Mouse (Mus musculus) CH12.LX (cell line): ENCODE results near the gene Cdipt. TPM values are rescaled to one million over a fixed set of nuclear protein-coding genes. Genes with fewer than 3 reads are reported as not detected.

Experiments
- DNase-seq: peaks from one replicate; pipeline ENCODE4 v3.0.0-alpha.2; 2013; ENCODE audit errors: extremely low read depth
- H3K27ac ChIP-seq: 2 replicates; pipeline ENCODE4 v1.5.1; 2012; ENCODE audit warnings: low read depth, mild to moderate bottlenecking, control low read depth, moderate library complexity; ENCODE audit not compliant: insufficient read depth
- H3K27me3 ChIP-seq: replicated peaks from 2 replicates; pipeline ENCODE3; 2012; ENCODE audit warnings: inconsistent platforms
- H3K36me3 ChIP-seq, 2 experiments: replicated peaks in 1 of 2; 2 replicates each; pipeline versions ENCODE3 to v1.6.1; 2012; ENCODE audit warnings: inconsistent platforms in 1 of 2, low read length in 1 of 2, mild to moderate bottlenecking in 1 of 2, mixed read lengths in 1 of 2, moderate library complexity in 1 of 2; ENCODE audit not compliant: control insufficient read depth in 1 of 2, insufficient read depth in 1 of 2
- H3K4me1 ChIP-seq, 2 experiments: 2 replicates each; pipeline ENCODE4 v1.6.1; 2012; ENCODE audit warnings: inconsistent platforms in 1 of 2, moderate library complexity in 1 of 2; ENCODE audit not compliant: insufficient read depth in 2 of 2, control insufficient read depth in 1 of 2
- H3K4me2 ChIP-seq: 2 replicates; pipeline ENCODE4 v1.6.1; 2012; ENCODE audit warnings: low read depth, mild to moderate bottlenecking, control low read depth; ENCODE audit not compliant: poor library complexity, insufficient read depth, severe bottlenecking
- H3K4me3 ChIP-seq, 3 experiments: fragments of 150-350 bp in 1 of 3; sonication (generic) in 1 of 3; replicated peaks in 1 of 3; 2 replicates each; pipeline versions ENCODE3 to v1.5.1; 2011 to 2012; ENCODE audit warnings: low read depth in 2 of 3, low read length in 2 of 3, mild to moderate bottlenecking in 2 of 3, moderate library complexity in 2 of 3, control low read depth in 1 of 3, improper control_type of control experiment in 1 of 3, inconsistent platforms in 1 of 3, mixed read lengths in 1 of 3; ENCODE audit not compliant: poor library complexity in 1 of 3
- H3K79me2 ChIP-seq: replicated peaks from 2 replicates; pipeline ENCODE4 v1.6.1; 2012; ENCODE audit warnings: mild to moderate bottlenecking, moderate library complexity; ENCODE audit not compliant: control insufficient read depth, poor library complexity, insufficient read depth, severe bottlenecking; ENCODE audit errors: extremely low read depth
- H3K9ac ChIP-seq: 2 replicates; pipeline ENCODE4 v1.6.1; 2012; ENCODE audit warnings: low read depth, mild to moderate bottlenecking, control low read depth, moderate library complexity; ENCODE audit not compliant: insufficient read depth
- H3K9me3 ChIP-seq: replicated peaks from 2 replicates; pipeline ENCODE3; 2012; ENCODE audit warnings: low read length, inconsistent platforms, mixed read lengths
- BHLHE40 ChIP-seq: IDR thresholded peaks from 2 replicates; pipeline ENCODE4 v1.6.1; 2011; ENCODE audit warnings: mild to moderate bottlenecking, low read depth, low read length, improper control_type of control experiment
- CHD1 ChIP-seq: IDR thresholded peaks from 2 replicates; pipeline ENCODE4 v1.6.1; 2012; ENCODE audit warnings: low read depth, low read length, improper control_type of control experiment, inconsistent platforms
- CHD2 ChIP-seq: IDR thresholded peaks from 2 replicates; pipeline ENCODE4 v1.6.1; 2011; ENCODE audit warnings: low read length, improper control_type of control experiment
- CTCF ChIP-seq, 2 experiments: IDR thresholded peaks in 1 of 2; conservative IDR thresholded peaks in 1 of 2; 2 replicates each; pipeline ENCODE4 v1.5.1; 2011 to 2012; ENCODE audit warnings: low read depth in 2 of 2, low read length in 2 of 2, improper control_type of control experiment in 1 of 2, inconsistent platforms in 1 of 2, mild to moderate bottlenecking in 1 of 2, moderate library complexity in 1 of 2
- E2F4 ChIP-seq: IDR thresholded peaks from 2 replicates; pipeline ENCODE4 v1.6.1; 2011; ENCODE audit warnings: low read depth, low read length, improper control_type of control experiment; ENCODE audit not compliant: insufficient replicate concordance
- EP300 ChIP-seq: IDR thresholded peaks from 2 replicates; pipeline ENCODE4 v1.6.1; 2011; ENCODE audit warnings: low read length, improper control_type of control experiment
- JUN ChIP-seq: IDR thresholded peaks from 2 replicates; pipeline ENCODE4 v1.6.1; 2011; ENCODE audit warnings: low read depth, mild to moderate bottlenecking, low read length, improper control_type of control experiment, moderate library complexity; ENCODE audit not compliant: insufficient read depth
- JUND ChIP-seq: conservative IDR thresholded peaks from 2 replicates; pipeline ENCODE4 v1.6.1; 2011; ENCODE audit warnings: low read depth, low read length, improper control_type of control experiment
- KAT2A ChIP-seq: IDR thresholded peaks from 2 replicates; pipeline ENCODE4 v1.6.1; 2012; ENCODE audit warnings: low read length, improper control_type of control experiment, inconsistent platforms; ENCODE audit not compliant: insufficient replicate concordance
- MAFK ChIP-seq: IDR thresholded peaks from 2 replicates; pipeline ENCODE4 v1.6.1; 2011; ENCODE audit warnings: low read length, improper control_type of control experiment; ENCODE audit not compliant: insufficient replicate concordance
- MAX ChIP-seq: IDR thresholded peaks from 2 replicates; pipeline ENCODE4 v1.6.1; 2011; ENCODE audit warnings: low read length, improper control_type of control experiment
- MAZ ChIP-seq: IDR thresholded peaks from 2 replicates; pipeline ENCODE4 v1.6.1; 2012; ENCODE audit warnings: low read depth, mild to moderate bottlenecking, inconsistent platforms, low read length, improper control_type of control experiment, moderate library complexity
- MEF2A ChIP-seq: IDR thresholded peaks from 2 replicates; pipeline ENCODE4 v1.6.1; 2014; ENCODE audit warnings: low read depth, mild to moderate bottlenecking, inconsistent platforms, low read length, improper control_type of control experiment, borderline replicate concordance
- MYC ChIP-seq: IDR thresholded peaks from 2 replicates; pipeline ENCODE4 v1.6.1; 2011; ENCODE audit warnings: low read depth, mild to moderate bottlenecking, improper control_type of control experiment, low read length
- NELFE ChIP-seq: IDR thresholded peaks from 2 replicates; pipeline ENCODE4 v1.6.1; 2011; ENCODE audit warnings: low read depth, low read length, improper control_type of control experiment
- NRF1 ChIP-seq: IDR thresholded peaks from 2 replicates; pipeline ENCODE4 v1.6.1; 2014; ENCODE audit warnings: low read depth, mild to moderate bottlenecking, inconsistent platforms, low read length, improper control_type of control experiment, moderate library complexity
- PAX5 ChIP-seq: IDR thresholded peaks from 2 replicates; pipeline ENCODE4 v1.6.1; 2012; ENCODE audit warnings: low read length, inconsistent platforms, mixed read lengths
- POLR2A ChIP-seq: IDR thresholded peaks from 2 replicates; pipeline ENCODE4 v1.6.1; 2011; ENCODE audit warnings: low read depth, mild to moderate bottlenecking, improper control_type of control experiment, low read length
- SIN3A ChIP-seq: IDR thresholded peaks from 2 replicates; pipeline ENCODE4 v1.6.1; 2012; ENCODE audit warnings: low read length, improper control_type of control experiment, inconsistent platforms
- SMC3 ChIP-seq: IDR thresholded peaks from 2 replicates; pipeline ENCODE4 v1.6.1; 2011; ENCODE audit warnings: low read depth, low read length, improper control_type of control experiment
- TCF12 ChIP-seq: IDR thresholded peaks from 2 replicates; pipeline ENCODE4 v1.6.1; 2014; ENCODE audit warnings: low read depth, mild to moderate bottlenecking, inconsistent platforms, low read length, improper control_type of control experiment
- UBTF ChIP-seq: IDR thresholded peaks from 2 replicates; pipeline ENCODE4 v1.6.1; 2012; ENCODE audit warnings: low read depth, mild to moderate bottlenecking, inconsistent platforms, low read length, improper control_type of control experiment, moderate library complexity
- USF1 ChIP-seq: IDR thresholded peaks from 2 replicates; pipeline ENCODE4 v1.6.1; 2014; ENCODE audit warnings: low read depth, mild to moderate bottlenecking, inconsistent platforms, low read length, improper control_type of control experiment
- USF2 ChIP-seq: conservative IDR thresholded peaks from 2 replicates; pipeline ENCODE4 v1.6.1; 2011; ENCODE audit warnings: low read depth, low read length, improper control_type of control experiment
- ZC3H11A ChIP-seq: IDR thresholded peaks from 2 replicates; pipeline ENCODE4 v1.6.1; 2012; ENCODE audit warnings: low read depth, mild to moderate bottlenecking, inconsistent platforms, low read length, improper control_type of control experiment
- ZMIZ1 ChIP-seq: IDR thresholded peaks from 2 replicates; pipeline ENCODE4 v1.6.1; 2012; ENCODE audit warnings: low read depth, mild to moderate bottlenecking, inconsistent platforms, low read length, improper control_type of control experiment
- dilution Hi-C: fragments of 300-500 bp; cut with MboI; formaldehyde crosslinking; loops from 2 replicates; pipeline ENCODE4 v1.14.3; 2020; ENCODE audit warnings: low sequenced_read_pairs; ENCODE audit not compliant: extremely low pct_unique_long_range_greater_than_20kb, extremely low pct_ligation_motif_present
- in situ Hi-C: fragments of 300-500 bp; cut with MboI; formaldehyde crosslinking; loops from 3 replicates; pipeline ENCODE4 v1.14.3; 2019; ENCODE audit warnings: low sequenced_read_pairs, low pct_ligation_motif_present, low pct_unique_long_range_greater_than_20kb, mixed read lengths
- polyA plus RNA-seq: library from polyadenylated mRNA; unstranded; fragments of >175 nt; gene quantifications from 2 replicates; pipeline ENCODE4 v1.2.1, GENCODE M21; 2012; ENCODE audit warnings: low read depth; ENCODE audit not compliant: insufficient read length
- total RNA-seq, 2 experiments: library from RNA; depleted of rRNA; stranded (reverse); fragments of 300-350 nt in 1 of 2; fragments of >200 nt in 1 of 2; gene quantifications; 2 replicates each; pipeline ENCODE4 v1.2.3; 2012 to 2014

Gene Cdipt
- total and polyA plus RNA-seq, 3 experiments = 72.8 to 138 (median 108) TPM

DNA sequence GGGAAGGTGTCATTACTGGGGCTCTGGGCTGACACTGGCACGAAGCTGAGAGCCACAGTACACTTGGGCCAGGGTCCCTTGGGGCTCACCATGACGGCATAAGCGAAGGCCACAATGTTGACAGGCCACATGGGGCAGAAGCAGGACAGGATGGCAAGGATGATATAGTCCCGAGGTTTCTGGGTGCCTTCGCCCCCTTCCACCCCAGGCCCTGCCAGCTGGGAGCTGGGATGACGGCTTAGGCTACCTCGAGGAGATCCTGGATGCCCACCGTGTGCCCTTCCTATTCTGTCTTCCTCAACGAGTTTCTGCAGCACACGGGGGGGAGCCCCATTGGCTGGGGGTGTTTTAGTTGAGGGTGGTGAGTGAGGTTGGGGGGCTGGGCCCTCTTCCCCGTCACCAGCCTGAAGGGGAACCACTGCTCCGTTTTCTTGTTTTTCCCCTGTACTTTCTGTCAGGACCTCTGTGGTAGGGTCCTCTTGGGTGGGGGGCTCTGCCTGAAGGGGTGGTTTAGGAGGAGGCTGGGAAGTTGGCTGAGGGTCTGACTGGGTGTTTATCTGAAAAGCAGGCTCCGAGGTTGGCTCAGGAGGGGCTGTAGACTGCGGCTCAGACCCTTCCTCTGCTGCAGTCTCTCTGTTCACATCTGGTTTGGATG, 43.7 kb downstream of the Cdipt start:
- DNase-seq = no peak
- no peak overlapping the region for H3K4me3 ChIP-seq
- H3K27me3 ChIP-seq = no peaks in the 10 kb centered on the region
- H3K79me2 ChIP-seq = peaks cover 13% of the 10 kb centered on the region
- in situ Hi-C loops = loop anchor here (5.0 to 10.0 kb wide), 2 partner anchors 57 to 315 kb away; partner anchors contain the start of gene Coro1a
- H3K4me2 ChIP-seq = no peak overlapping the region
- H3K9me3 ChIP-seq = no peaks in the 10 kb centered on the region
- H3K9ac ChIP-seq = no peak overlapping the region
- no peak overlapping the region for H3K27ac ChIP-seq
- dilution Hi-C loops = no loop called here
- peaks cover 23 to 63% of the 10 kb centered on the region in 2 experiments for H3K36me3 ChIP-seq
- H3K4me1 ChIP-seq = peaks cover 28 to 74% of the 10 kb centered on the region in 2 experiments
- no peak for TF ChIP-seq CHD1
- TF ChIP-seq KAT2A = no peak
- no peak for TF ChIP-seq ZMIZ1
- no peak for TF ChIP-seq EP300
- no peak for TF ChIP-seq JUN
- no peak for TF ChIP-seq USF2
- TF ChIP-seq JUND = no peak
- no peak for TF ChIP-seq POLR2A
- TF ChIP-seq ZC3H11A = no peak
- no peak for TF ChIP-seq NRF1
- TF ChIP-seq MAFK = no peak
- TF ChIP-seq BHLHE40 = no peak
- no peak for TF ChIP-seq MAZ
- no peak for TF ChIP-seq MAX
- no peak for TF ChIP-seq TCF12
- TF ChIP-seq SIN3A = no peak

- Histone ChIP-seq H3K36me3 (peaks cover 21 to 65% of the 10 kb centered on the region in 2 experiments), H3K4me3 (no peak overlapping the region), H3K27me3 (no peaks in the 10 kb centered on the region), H3K27ac (no peak overlapping the region), H3K4me2 (no peak overlapping the region), H3K79me2 (peaks cover 19% of the 10 kb centered on the region), H3K9me3 (no peaks in the 10 kb centered on the region), H3K4me1 (peaks cover 26 to 72% of the 10 kb centered on the region in 2 experiments), H3K9ac (no peak overlapping the region)
- in situ Hi-C loops = loop anchor here (5.0 kb wide), 1 partner anchor 133 kb away; no protein-coding TSS in a partner anchor
- no peak for TF ChIP-seq MYC
- TF ChIP-seq E2F4 = no peak
- no peak for TF ChIP-seq UBTF
- no peak for TF ChIP-seq CTCF (conservative IDR thresholded peaks at IDR 0.05 in 1 of 2, IDR thresholded peaks at IDR 0.05 in 1 of 2; ENCODE audit: low read depth in 2 of 2, low read length in 2 of 2)
- no peak for TF ChIP-seq USF2
- no peak for TF ChIP-seq MAX
- TF ChIP-seq MAFK = no peak
- TF ChIP-seq ZMIZ1 = no peak
- TF ChIP-seq SMC3 = no peak
- TF ChIP-seq JUN = no peak
- TF ChIP-seq JUND = no peak
- no peak for TF ChIP-seq BHLHE40
- TF ChIP-seq USF1 = no peak
- TF ChIP-seq PAX5 = no peak
- no peak for TF ChIP-seq POLR2A
- no peak for TF ChIP-seq NELFE
- no peak for TF ChIP-seq CHD2
- no peak for TF ChIP-seq EP300
- no peak for TF ChIP-seq MEF2A
- DNase-seq = no peak
- dilution Hi-C loops = no loop called here
Observed at GRCm38 (mm10) chr7:127020031-127020430, 44.3 kb downstream of the Cdipt start.
